ENCODE assay signal across 8 mouse cellular contexts in genomic region chr12:29280081-29280788, GRCm38 (mm10).
DNase-seq lines count a peak whose midpoint lies in the region; ATAC-seq lines count a peak whose summit lies in the region.

No protein-coding gene starts in this region.

- peak overlapping the region; percentile 40 for H3K4me3 ChIP-seq in heart, embryonic 10.5 days
- H3K4me3 ChIP-seq in forebrain, embryonic 16.5 days (replicated peaks; ENCODE audit: low read length) = peak overlapping the region; percentile 27
- H3K4me3 ChIP-seq in midbrain, embryonic 16.5 days (ENCODE audit: low read depth, low read length) = no peak overlapping the region; the same call in 1 of the 2 replicates

- peaks cover 9% of the 10 kb centered on the region; the same call in 1 of the 2 replicates for H3K27me3 ChIP-seq in heart, embryonic 10.5 days (ENCODE audit: insufficient read depth, poor library complexity, severe bottlenecking)
- no peaks in the 10 kb centered on the region for H3K27me3 ChIP-seq in forebrain, embryonic 16.5 days (replicated peaks; ENCODE audit: control insufficient read depth, insufficient read depth, low read length)
- no peaks in the 10 kb centered on the region for H3K27me3 ChIP-seq in midbrain, embryonic 16.5 days (ENCODE audit: control insufficient read depth, insufficient read depth, low read depth, low read length)

- ATAC-seq in forebrain, embryonic 16.5 days = peak; percentile 72
- peak; percentile 86 for ATAC-seq in midbrain, embryonic 16.5 days

- WGBS in heart, embryonic 10.5 days = 12% methylated on average over 9 of the region's 9 CpGs
- 3% methylated on average over 9 of the region's 9 CpGs for WGBS in forebrain, embryonic 16.5 days
- 0% methylated on average over 9 of the region's 9 CpGs for WGBS in midbrain, embryonic 16.5 days

- no peaks in the 10 kb centered on the region for H3K9me3 ChIP-seq in heart, embryonic 10.5 days
- no peaks in the 10 kb centered on the region for H3K9me3 ChIP-seq in forebrain, embryonic 16.5 days (ENCODE audit: control insufficient read depth, low read length)
- no peaks in the 10 kb centered on the region for H3K9me3 ChIP-seq in midbrain, embryonic 16.5 days (replicated peaks; ENCODE audit: control insufficient read depth, low read length, poor library complexity, severe bottlenecking)

- peaks cover 21% of the 10 kb centered on the region for H3K4me1 ChIP-seq in heart, embryonic 10.5 days
- peaks cover 22% of the 10 kb centered on the region for H3K4me1 ChIP-seq in forebrain, embryonic 16.5 days (replicated peaks; ENCODE audit: control insufficient read depth, insufficient read depth, low read length)
- H3K4me1 ChIP-seq in midbrain, embryonic 16.5 days (ENCODE audit: control insufficient read depth, insufficient read depth, low read length) = peaks cover 25% of the 10 kb centered on the region

- H3K4me2 ChIP-seq in forebrain, embryonic 16.5 days (ENCODE audit: low read length) = peak overlapping the region; percentile 49
- peak overlapping the region; percentile 42 for H3K4me2 ChIP-seq in midbrain, embryonic 16.5 days (ENCODE audit: low read length)

- peak overlapping the region; percentile 58 for H3K9ac ChIP-seq in forebrain, embryonic 16.5 days (replicated peaks; ENCODE audit: low read depth, low read length)
- H3K9ac ChIP-seq in midbrain, embryonic 16.5 days (ENCODE audit: low read depth, low read length) = peak overlapping the region; percentile 55

- no peaks in the 10 kb centered on the region for H3K36me3 ChIP-seq in heart, embryonic 10.5 days
- H3K36me3 ChIP-seq in forebrain, embryonic 16.5 days (ENCODE audit: control insufficient read depth, insufficient read depth) = no peaks in the 10 kb centered on the region
- no peaks in the 10 kb centered on the region for H3K36me3 ChIP-seq in midbrain, embryonic 16.5 days (ENCODE audit: control insufficient read depth, insufficient read depth, low read length)

- DNase-seq in heart, embryonic 10.5 days (ENCODE audit: low spot score) = no peak
- DNase-seq in heart, adult 8-10 months (ENCODE audit: low spot score) = no peak
- peak; percentile 22 to 28 for DNase-seq in adrenal gland, postnatal 36 days
- DNase-seq in left cerebral cortex, postnatal 25 days (ENCODE audit: low spot score in 2 of 2) = peak; percentile 55 to 62
- no peak for DNase-seq in gastrocnemius, adult 18-20 months (ENCODE audit: low spot score)
- no peak for DNase-seq in Muller cell, postnatal 12 days (ENCODE audit: inconsistent ontology term)

- intact Hi-C loops in left cerebral cortex, postnatal 25 days (cut with DNase I) = loop anchor here (5.0 to 10.0 kb wide), 2 partner anchors 138 to 695 kb away; partner anchors contain the start of gene Allc

- peak overlapping the region; percentile 72 for H3K27ac ChIP-seq in heart, embryonic 10.5 days
- H3K27ac ChIP-seq in forebrain, embryonic 16.5 days (ENCODE audit: low read length) = peak overlapping the region; percentile 93
- peak overlapping the region; percentile 97 for H3K27ac ChIP-seq in midbrain, embryonic 16.5 days (ENCODE audit: low read length)

Comparison
In these comparisons a context has a peak if more than half of its experiments do, and no peak if none do; other contexts are left out.
1. DNase-seq: peak in adrenal gland, postnatal 36 days (2 of 2) and left cerebral cortex, postnatal 25 days (2 of 2); none in heart, embryonic 10.5 days (single experiment), heart, adult 8-10 months (single experiment), gastrocnemius, adult 18-20 months (single experiment) and Muller cell, postnatal 12 days (single experiment).
2. Peak in every context shown above with its lines, with median percentiles within 50 percentile points of each other: H3K27ac ChIP-seq.